8 mouse cellular contexts compared by ENCODE assay signal in genomic region chr13:112529893-112530292, GRCm38 (mm10).
DNase-seq lines count a peak whose midpoint lies in the region; ATAC-seq and TF ChIP-seq lines count a peak whose summit lies in the region.

No protein-coding gene starts in this region.

- intact Hi-C loops in left cerebral cortex, postnatal 4 days (cut with DNase I), result no loop called here

- no peak for ATAC-seq in heart, embryonic 12.5 days (ENCODE audit: insufficient number of reproducible peaks, low FRiP score)
- peak; percentile 64 for ATAC-seq in midbrain, embryonic 16.5 days

- H3K27me3 ChIP-seq in heart, embryonic 12.5 days (replicated peaks), result no peaks in the 10 kb centered on the region
- H3K27me3 ChIP-seq in midbrain, embryonic 16.5 days (ENCODE audit: control insufficient read depth, insufficient read depth, low read depth, low read length), result no peaks in the 10 kb centered on the region
- no peaks in the 10 kb centered on the region for H3K27me3 ChIP-seq in spleen, adult 2 months (ENCODE audit: control insufficient read depth, insufficient read depth, low read length)

- H3K4me3 ChIP-seq in heart, embryonic 12.5 days, result no peak overlapping the region
- H3K4me3 ChIP-seq in midbrain, embryonic 16.5 days (ENCODE audit: low read depth, low read length), result no peak overlapping the region
- no peak overlapping the region for H3K4me3 ChIP-seq in spleen, adult 2 months (ENCODE audit: extremely low read depth, insufficient read depth, insufficient read length)

- H3K36me3 ChIP-seq in heart, embryonic 12.5 days, result no peaks in the 10 kb centered on the region
- H3K36me3 ChIP-seq in midbrain, embryonic 16.5 days (ENCODE audit: control insufficient read depth, insufficient read depth, low read length), result no peaks in the 10 kb centered on the region
- H3K36me3 ChIP-seq in spleen, adult 2 months (ENCODE audit: control insufficient read depth, insufficient read depth, low read length), result no peaks in the 10 kb centered on the region

- no peak overlapping the region for H3K9ac ChIP-seq in heart, embryonic 12.5 days
- H3K9ac ChIP-seq in midbrain, embryonic 16.5 days (ENCODE audit: low read depth, low read length), result no peak overlapping the region

- 0 out of 2 replicates have a peak, but pooled peaks cover 5% of the 10 kb centered on the region for H3K9me3 ChIP-seq in heart, embryonic 12.5 days (replicated peaks)
- H3K9me3 ChIP-seq in midbrain, embryonic 16.5 days (replicated peaks; ENCODE audit: control insufficient read depth, low read length, poor library complexity, severe bottlenecking), result no peaks in the 10 kb centered on the region

- no peak overlapping the region for H3K4me2 ChIP-seq in heart, embryonic 12.5 days
- no peak overlapping the region for H3K4me2 ChIP-seq in midbrain, embryonic 16.5 days (ENCODE audit: low read length)

- peak; percentile 96 for DNase-seq in heart, adult 11 months
- peak; percentile 48 to 53 for DNase-seq in cerebellum, postnatal 36 days
- DNase-seq in gastrocnemius, adult 8-10 months (ENCODE audit: low spot score in 2 of 2), result peak; percentile 71 to 74
- DNase-seq in kidney, adult 11 months, result peak; percentile 70
- peak; percentile 73 for DNase-seq in left cerebral cortex, postnatal 4 days
- DNase-seq in spleen, adult 2 months (ENCODE audit: low read depth in 1 of 2, low spot score in 2 of 2), result peak; percentile 32 to 60

- no peak overlapping the region for H3K27ac ChIP-seq in heart, embryonic 12.5 days (ENCODE audit: poor library complexity, severe bottlenecking)
- H3K27ac ChIP-seq in midbrain, embryonic 16.5 days (ENCODE audit: low read length), result no peak overlapping the region
- H3K27ac ChIP-seq in spleen, adult 2 months (ENCODE audit: insufficient read depth, low read length), result no peak overlapping the region; the same call in 1 of the 2 replicates

- peaks cover 11% of the 10 kb centered on the region for H3K4me1 ChIP-seq in heart, embryonic 12.5 days (replicated peaks)
- H3K4me1 ChIP-seq in midbrain, embryonic 16.5 days (ENCODE audit: control insufficient read depth, insufficient read depth, low read length), result no peaks in the 10 kb centered on the region
- no peaks in the 10 kb centered on the region for H3K4me1 ChIP-seq in spleen, adult 2 months (ENCODE audit: control insufficient read depth, insufficient read depth, insufficient read length)

- TF ChIP-seq CTCF in spleen, adult 2 months (IDR thresholded peaks at IDR 0.05; ENCODE audit: extremely low read depth, insufficient read depth, insufficient read length, insufficient replicate concordance), result peak; percentile 84; the same call in 1 of the 2 replicates

- no peak for TF ChIP-seq POLR2A in spleen, adult 2 months (IDR thresholded peaks at IDR 0.05; ENCODE audit: low read depth, low read length)

- 27% methylated on average over 3 of the region's 3 CpGs for WGBS in heart, embryonic 12.5 days
- WGBS in midbrain, embryonic 16.5 days, result 31% methylated on average over 3 of the region's 3 CpGs
- WGBS in spleen, adult 2 months, result 36% methylated on average over 3 of the region's 3 CpGs

Comparison
In these comparisons a context has a peak if more than half of its experiments do, and no peak if none do; other contexts are left out.
1. DNase-seq: peak in every context shown above with its lines; median percentile 96 in heart, adult 11 months; 73 in left cerebral cortex, postnatal 4 days; 72 in gastrocnemius, adult 8-10 months; 70 in kidney, adult 11 months; 50 in cerebellum, postnatal 36 days; 46 in spleen, adult 2 months.